Mouse (Mus musculus) liver, postnatal 0 days (tissue): ENCODE results near the gene Dglucy.

Experiments
- CTCF ChIP-seq: sonication (generic); IDR thresholded peaks from 2 replicates; pipeline ENCODE4 v1.5.1; 2016; ENCODE audit warnings: antibody characterized with exemption, low read depth
- EP300 ChIP-seq: IDR thresholded peaks from 2 replicates; pipeline ENCODE4 v1.6.1; 2016; ENCODE audit warnings: antibody characterized with exemption, low read depth, mild to moderate bottlenecking

DNA sequence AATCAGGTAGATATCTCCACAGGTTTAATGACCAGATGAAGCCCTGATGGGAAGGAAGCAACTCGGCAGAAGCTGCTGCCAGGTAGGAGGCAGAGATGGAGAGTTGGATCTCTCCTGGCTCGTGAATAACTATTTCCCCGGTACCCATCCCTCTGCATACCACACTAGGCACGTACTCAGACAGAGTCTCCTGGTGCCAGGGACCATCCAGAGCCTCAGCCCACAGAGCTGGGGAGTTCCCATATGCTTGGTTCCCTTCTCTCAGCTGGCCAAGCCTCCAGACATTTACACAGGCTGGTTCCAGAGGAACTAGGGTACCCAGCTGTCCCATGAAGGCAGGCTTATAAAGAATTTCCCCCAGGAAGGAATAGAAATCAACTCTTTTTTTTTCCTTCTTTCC, 108.0 kb downstream of the Dglucy start:
- TF ChIP-seq CTCF = no peak
- no peak for TF ChIP-seq EP300
